Mouse (Mus musculus) lung, embryonic 16.5 days (tissue): ENCODE results near the gene Rora. TPM values are rescaled to one million over a fixed set of nuclear protein-coding genes. Genes with fewer than 3 reads are reported as not detected.

Experiments used
- ATAC-seq: fragments of 200-750 bp; cut with Nextera tagmentation; 2 replicates; pipeline ENCODE4 v1.8.0; 2017; ENCODE audit warnings: low read depth, mild to moderate bottlenecking, moderate library complexity
- H3K27ac ChIP-seq: fragments of 300-500 bp; sonication (generic); 2 replicates; pipeline ENCODE4 v1.5.1; 2014; ENCODE audit warnings: mild to moderate bottlenecking, control low read depth, low read length
- H3K27me3 ChIP-seq: fragments of 300-500 bp; sonication (generic); 2 replicates; pipeline ENCODE4 v1.6.1; 2014; ENCODE audit warnings: low read depth, low read length, mixed read lengths; ENCODE audit not compliant: control insufficient read depth, insufficient read depth
- H3K36me3 ChIP-seq: fragments of 300-500 bp; sonication (generic); 2 replicates; pipeline ENCODE4 v1.6.1; 2014; ENCODE audit warnings: low read length; ENCODE audit not compliant: control insufficient read depth, insufficient read depth
- H3K4me1 ChIP-seq: fragments of 300-500 bp; sonication (generic); replicated peaks from 2 replicates; pipeline ENCODE4 v1.6.1; 2014; ENCODE audit warnings: low read length, mixed read lengths; ENCODE audit not compliant: control insufficient read depth, insufficient read depth
- H3K4me2 ChIP-seq: fragments of 300-500 bp; sonication (generic); 2 replicates; pipeline ENCODE4 v1.6.1; 2014; ENCODE audit warnings: low read depth, low read length, control low read depth
- H3K4me3 ChIP-seq: fragments of 300-500 bp; sonication (generic); 2 replicates; pipeline ENCODE4 v1.5.1; 2014; ENCODE audit warnings: mild to moderate bottlenecking, low read length, control low read depth
- H3K9ac ChIP-seq: fragments of 300-500 bp; sonication (generic); 2 replicates; pipeline ENCODE4 v1.6.1; 2014; ENCODE audit warnings: low read length, control low read depth
- H3K9me3 ChIP-seq: fragments of 300-500 bp; sonication (generic); 2 replicates; pipeline ENCODE4 v1.6.1; 2016; ENCODE audit warnings: low read length; ENCODE audit not compliant: control insufficient read depth
- WGBS: fragments of 180-500 bp; shearing (Covaris S2); extraction: QIAGEN DNeasy Blood & Tissue Kit; methylation state at CpG from one replicate; pipeline ENCODE4 v1.1.7; 2014; 5-methylcytosine and 5-hydroxymethylcytosine counted together
- polyA plus RNA-seq: library from polyadenylated mRNA; unstranded; fragments of >200 nt; fragmentation: Nextera tagmentation; extraction: Ambion mirVana; gene quantifications from 2 replicates; pipeline ENCODE4 v1.2.1, GENCODE M21; 2015

Rora gene
- polyA plus RNA-seq, 1 experiment from 2014 or later: 8.4 TPM

- ATAC-seq: no peak
- H3K27ac ChIP-seq: no peak overlapping the region
- H3K36me3 ChIP-seq: no peaks in the 10 kb centered on the region
- H3K27me3 ChIP-seq: no peaks in the 10 kb centered on the region
- peaks cover 7% of the 10 kb centered on the region for H3K4me1 ChIP-seq
- no peak overlapping the region for H3K9ac ChIP-seq
- H3K9me3 ChIP-seq: no peaks in the 10 kb centered on the region
- H3K4me3 ChIP-seq: no peak overlapping the region
- 85% methylated on average over 7 of the region's 7 CpGs for WGBS
- H3K4me2 ChIP-seq: no peak overlapping the region
Measured at GRCm38 (mm10) chr9:69327591-69327990, 674.0 kb downstream of the Rora start.

GRCm38 (mm10) chr9:69331790-69332189 lies 678.2 kb downstream of the Rora start:
- Histone ChIP-seq H3K4me2 (no peak overlapping the region), H3K4me3 (no peak overlapping the region), H3K9me3 (no peaks in the 10 kb centered on the region), H3K9ac (no peak overlapping the region), H3K4me1 (peaks cover 13% of the 10 kb centered on the region), H3K27me3 (no peaks in the 10 kb centered on the region), H3K27ac (no peak overlapping the region), H3K36me3 (no peaks in the 10 kb centered on the region)
- 75% methylated on average over 3 of the region's 3 CpGs for WGBS
- ATAC-seq: no peak

- 77% methylated on average over 14 of the region's 14 CpGs for WGBS
- H3K36me3 ChIP-seq: no peaks in the 10 kb centered on the region
- no peak overlapping the region for H3K27ac ChIP-seq
- no peaks in the 10 kb centered on the region for H3K27me3 ChIP-seq
- H3K4me2 ChIP-seq: no peak overlapping the region
- no peak for ATAC-seq
- no peak overlapping the region for H3K4me3 ChIP-seq
- H3K9ac ChIP-seq: no peak overlapping the region
- H3K4me1 ChIP-seq: peaks cover 18% of the 10 kb centered on the region
- H3K9me3 ChIP-seq: no peaks in the 10 kb centered on the region
Measured at GRCm38 (mm10) chr9:69332802-69333568, 679.4 kb downstream of the Rora start.

GRCm38 (mm10) chr9:69333654-69334053 lies 680.1 kb downstream of the Rora start:
- no peak for ATAC-seq
- Histone ChIP-seq H3K9ac (no peak overlapping the region), H3K4me2 (no peak overlapping the region), H3K27me3 (no peaks in the 10 kb centered on the region), H3K27ac (no peak overlapping the region), H3K4me1 (peaks cover 18% of the 10 kb centered on the region), H3K9me3 (no peaks in the 10 kb centered on the region), H3K36me3 (no peaks in the 10 kb centered on the region), H3K4me3 (no peak overlapping the region)
- 65% methylated on average over 4 of the region's 4 CpGs for WGBS

GRCm38 (mm10) chr9:69334106-69334505 lies 680.5 kb downstream of the Rora start:
- Histone ChIP-seq H3K4me3 (no peak overlapping the region), H3K36me3 (no peaks in the 10 kb centered on the region), H3K9ac (no peak overlapping the region), H3K27me3 (no peaks in the 10 kb centered on the region), H3K4me2 (no peak overlapping the region), H3K9me3 (no peaks in the 10 kb centered on the region), H3K27ac (no peak overlapping the region), H3K4me1 (peaks cover 20% of the 10 kb centered on the region)
- WGBS: 38% methylated on average over 8 of the region's 8 CpGs
- ATAC-seq: peak; percentile 35; the same call in 1 of the 2 replicates

GRCm38 (mm10) chr9:69336063-69336462 lies 682.5 kb downstream of the Rora start:
- WGBS: 80% methylated on average over 6 of the region's 6 CpGs
- H3K27me3 ChIP-seq: no peaks in the 10 kb centered on the region
- peaks cover 23% of the 10 kb centered on the region for H3K4me1 ChIP-seq
- no peak for ATAC-seq
- no peaks in the 10 kb centered on the region for H3K36me3 ChIP-seq
- H3K4me3 ChIP-seq: no peak overlapping the region
- no peaks in the 10 kb centered on the region for H3K9me3 ChIP-seq
- H3K27ac ChIP-seq: no peak overlapping the region
- no peak overlapping the region for H3K9ac ChIP-seq
- no peak overlapping the region for H3K4me2 ChIP-seq

GRCm38 (mm10) chr9:69339199-69339598 lies 685.6 kb downstream of the Rora start:
- Histone ChIP-seq H3K4me2 (no peak overlapping the region), H3K4me1 (peaks cover 16% of the 10 kb centered on the region), H3K9ac (no peak overlapping the region), H3K9me3 (no peaks in the 10 kb centered on the region), H3K4me3 (no peak overlapping the region), H3K27me3 (no peaks in the 10 kb centered on the region), H3K27ac (no peak overlapping the region), H3K36me3 (no peaks in the 10 kb centered on the region)
- ATAC-seq: no peak
- 61% methylated on average over 7 of the region's 7 CpGs for WGBS

GRCm38 (mm10) chr9:69339829-69340228 lies 686.2 kb downstream of the Rora start:
- Histone ChIP-seq H3K4me1 (peaks cover 13% of the 10 kb centered on the region), H3K27ac (no peak overlapping the region), H3K4me3 (no peak overlapping the region), H3K36me3 (no peaks in the 10 kb centered on the region), H3K9me3 (no peaks in the 10 kb centered on the region), H3K27me3 (no peaks in the 10 kb centered on the region), H3K4me2 (no peak overlapping the region), H3K9ac (no peak overlapping the region)
- 64% methylated on average over 6 of the region's 6 CpGs for WGBS
- no peak for ATAC-seq

GRCm38 (mm10) chr9:69340421-69340820 lies 686.8 kb downstream of the Rora start:
- no peaks in the 10 kb centered on the region for H3K27me3 ChIP-seq
- no peaks in the 10 kb centered on the region for H3K9me3 ChIP-seq
- H3K36me3 ChIP-seq: no peaks in the 10 kb centered on the region
- no peak overlapping the region for H3K9ac ChIP-seq
- WGBS: 87% methylated on average over 7 of the region's 7 CpGs
- no peak overlapping the region for H3K27ac ChIP-seq
- H3K4me1 ChIP-seq: peaks cover 11% of the 10 kb centered on the region
- no peak overlapping the region for H3K4me2 ChIP-seq
- no peak for ATAC-seq
- no peak overlapping the region for H3K4me3 ChIP-seq
